Mouse (Mus musculus) embryonic facial prominence, embryonic 14.5 days (tissue): ENCODE results near the gene Zbtb18. TPM values are rescaled to one million over a fixed set of nuclear protein-coding genes. Genes with fewer than 3 reads are reported as not detected.

Experiments
- ATAC-seq: fragments of 200-750 bp; cut with Nextera tagmentation; 2 replicates; pipeline ENCODE4 v1.8.0; 2017; ENCODE audit warnings: low read depth, moderate number of reproducible peaks, moderate TSS enrichment
- DNase-seq: peaks from one replicate; pipeline ENCODE4 v3.0.0-alpha.2; 2015; ENCODE audit warnings: low spot score
- H3K27ac ChIP-seq: fragments of 300-500 bp; sonication (generic); replicated peaks from 2 replicates; pipeline ENCODE4 v1.5.1; 2014; ENCODE audit warnings: low read depth, mild to moderate bottlenecking, low read length, moderate library complexity
- H3K27me3 ChIP-seq: fragments of 300-500 bp; sonication (generic); replicated peaks from 2 replicates; pipeline ENCODE4 v1.6.1; 2014; ENCODE audit warnings: low read length; ENCODE audit not compliant: control insufficient read depth, insufficient read depth
- H3K36me3 ChIP-seq: fragments of 300-500 bp; sonication (generic); 2 replicates; pipeline ENCODE4 v1.6.1; 2014; ENCODE audit warnings: low read length, mixed read lengths; ENCODE audit not compliant: control insufficient read depth, insufficient read depth
- H3K4me1 ChIP-seq: fragments of 300-500 bp; sonication (generic); 2 replicates; pipeline ENCODE4 v1.6.1; 2014; ENCODE audit warnings: antibody characterized with exemption, low read length; ENCODE audit not compliant: control insufficient read depth, insufficient read depth
- H3K4me2 ChIP-seq: fragments of 300-500 bp; sonication (generic); 2 replicates; pipeline ENCODE4 v1.6.1; 2014; ENCODE audit warnings: low read depth, mild to moderate bottlenecking, low read length, moderate library complexity, mixed read lengths
- H3K4me3 ChIP-seq: fragments of 300-500 bp; sonication (generic); 2 replicates; pipeline ENCODE4 v1.5.1; 2014; ENCODE audit warnings: low read depth, mild to moderate bottlenecking, low read length
- H3K9ac ChIP-seq: fragments of 300-500 bp; sonication (generic); 2 replicates; pipeline ENCODE4 v1.6.1; 2014; ENCODE audit warnings: low read depth, mild to moderate bottlenecking, low read length, moderate library complexity, mixed read lengths
- H3K9me3 ChIP-seq: fragments of 300-500 bp; sonication (generic); 2 replicates; pipeline ENCODE4 v1.6.1; 2016; ENCODE audit warnings: low read length; ENCODE audit not compliant: control insufficient read depth
- WGBS: fragments of 180-500 bp; shearing (Covaris S2); extraction: QIAGEN DNeasy Blood & Tissue Kit; methylation state at CpG from one replicate; pipeline ENCODE4 v1.1.7; 2014; 5-methylcytosine and 5-hydroxymethylcytosine counted together
- polyA plus RNA-seq: library from polyadenylated mRNA; unstranded; fragments of >200 nt; fragmentation: Nextera tagmentation; extraction: Ambion mirVana; gene quantifications from 2 replicates; pipeline ENCODE4 v1.2.1, GENCODE M21; 2014

Gene Zbtb18
- polyA plus RNA-seq, 1 experiment from 2014 or later = 7.0 TPM

GRCm38 (mm10) chr1:177479356-177480004 is 37.3 kb downstream of the Zbtb18 start:
- Histone ChIP-seq H3K4me2 (no peak overlapping the region), H3K4me1 (no peaks in the 10 kb centered on the region), H3K27ac (peak overlapping the region; percentile 39; the same call in 1 of the 2 replicates), H3K36me3 (no peaks in the 10 kb centered on the region), H3K9ac (no peak overlapping the region), H3K9me3 (no peaks in the 10 kb centered on the region), H3K4me3 (no peak overlapping the region), H3K27me3 (no peaks in the 10 kb centered on the region)
- DNase-seq (peak; percentile 87), ATAC-seq (peak; percentile 90)
- 55% methylated on average over 10 of the region's 10 CpGs for WGBS

GRCm38 (mm10) chr1:177483612-177484011 is 41.5 kb downstream of the Zbtb18 start:
- ATAC-seq (no peak), DNase-seq (no peak)
- H3K4me3 ChIP-seq = no peak overlapping the region
- no peak overlapping the region for H3K4me2 ChIP-seq
- H3K36me3 ChIP-seq = no peaks in the 10 kb centered on the region
- no peaks in the 10 kb centered on the region for H3K9me3 ChIP-seq
- H3K27me3 ChIP-seq = no peaks in the 10 kb centered on the region
- WGBS = 85% methylated on average over 2 of the region's 2 CpGs
- H3K9ac ChIP-seq = no peak overlapping the region
- H3K4me1 ChIP-seq = no peaks in the 10 kb centered on the region
- H3K27ac ChIP-seq = no peak overlapping the region

- Histone ChIP-seq H3K4me2 (no peak overlapping the region), H3K36me3 (no peaks in the 10 kb centered on the region), H3K9me3 (no peaks in the 10 kb centered on the region), H3K4me1 (no peaks in the 10 kb centered on the region), H3K9ac (no peak overlapping the region), H3K4me3 (no peak overlapping the region), H3K27ac (no peak overlapping the region), H3K27me3 (no peaks in the 10 kb centered on the region)
- WGBS = 69% methylated on average over 7 of the region's 7 CpGs
- DNase-seq (no peak), ATAC-seq (no peak)
Measured at GRCm38 (mm10) chr1:177484280-177484679, 42.1 kb downstream of the Zbtb18 start.

- WGBS = 41% methylated on average over 7 of the region's 7 CpGs
- Histone ChIP-seq H3K36me3 (no peaks in the 10 kb centered on the region), H3K9ac (no peak overlapping the region), H3K4me2 (no peak overlapping the region), H3K4me3 (no peak overlapping the region), H3K4me1 (no peaks in the 10 kb centered on the region), H3K27me3 (no peaks in the 10 kb centered on the region), H3K9me3 (no peaks in the 10 kb centered on the region), H3K27ac (no peak overlapping the region)
- DNase-seq (no peak), ATAC-seq (no peak)
Measured at GRCm38 (mm10) chr1:177484680-177485079, 42.5 kb downstream of the Zbtb18 start.

- H3K36me3 ChIP-seq = no peaks in the 10 kb centered on the region
- no peaks in the 10 kb centered on the region for H3K4me1 ChIP-seq
- H3K4me2 ChIP-seq = no peak overlapping the region
- H3K27ac ChIP-seq = no peak overlapping the region
- DNase-seq (no peak), ATAC-seq (no peak)
- H3K9ac ChIP-seq = no peak overlapping the region
- no peak overlapping the region for H3K4me3 ChIP-seq
- no peaks in the 10 kb centered on the region; the same call in 1 of the 2 replicates for H3K27me3 ChIP-seq
- 60% methylated on average over 7 of the region's 7 CpGs for WGBS
- H3K9me3 ChIP-seq = no peaks in the 10 kb centered on the region
Measured at GRCm38 (mm10) chr1:177489844-177490243, 47.7 kb downstream of the Zbtb18 start.

- Histone ChIP-seq H3K36me3 (no peaks in the 10 kb centered on the region), H3K9ac (no peak overlapping the region), H3K27ac (no peak overlapping the region), H3K27me3 (no peaks in the 10 kb centered on the region; the same call in 1 of the 2 replicates), H3K4me3 (no peak overlapping the region), H3K4me1 (no peaks in the 10 kb centered on the region), H3K4me2 (no peak overlapping the region), H3K9me3 (no peaks in the 10 kb centered on the region)
- no peak for ATAC-seq
- 59% methylated on average over 4 of the region's 4 CpGs for WGBS
- DNase-seq = no peak
Measured at GRCm38 (mm10) chr1:177490808-177491207, 48.7 kb downstream of the Zbtb18 start.

GRCm38 (mm10) chr1:177491280-177491679 is 49.1 kb downstream of the Zbtb18 start:
- ATAC-seq = no peak
- WGBS = 71% methylated on average over 8 of the region's 8 CpGs
- no peak for DNase-seq
- Histone ChIP-seq H3K9me3 (no peaks in the 10 kb centered on the region), H3K36me3 (no peaks in the 10 kb centered on the region), H3K4me3 (no peak overlapping the region), H3K4me2 (no peak overlapping the region), H3K9ac (no peak overlapping the region), H3K27ac (no peak overlapping the region), H3K4me1 (no peaks in the 10 kb centered on the region), H3K27me3 (no peaks in the 10 kb centered on the region; the same call in 1 of the 2 replicates)

GRCm38 (mm10) chr1:177494306-177494705 is 52.2 kb downstream of the Zbtb18 start:
- DNase-seq (no peak), ATAC-seq (no peak)
- H3K4me3 ChIP-seq = no peak overlapping the region
- H3K4me2 ChIP-seq = no peak overlapping the region
- H3K9ac ChIP-seq = no peak overlapping the region
- H3K9me3 ChIP-seq = no peaks in the 10 kb centered on the region
- WGBS = 78% methylated on average over 8 of the region's 8 CpGs
- H3K27me3 ChIP-seq = no peaks in the 10 kb centered on the region; the same call in 1 of the 2 replicates
- no peak overlapping the region for H3K27ac ChIP-seq
- H3K4me1 ChIP-seq = no peaks in the 10 kb centered on the region
- no peaks in the 10 kb centered on the region for H3K36me3 ChIP-seq

- no peaks in the 10 kb centered on the region for H3K9me3 ChIP-seq
- H3K36me3 ChIP-seq = no peaks in the 10 kb centered on the region
- ATAC-seq = no peak
- H3K4me1 ChIP-seq = no peaks in the 10 kb centered on the region
- peak overlapping the region; percentile 0; the same call in 1 of the 2 replicates for H3K4me2 ChIP-seq
- no peak overlapping the region for H3K4me3 ChIP-seq
- DNase-seq = no peak
- 53% methylated on average over 9 of the region's 9 CpGs for WGBS
- no peaks in the 10 kb centered on the region; the same call in 1 of the 2 replicates for H3K27me3 ChIP-seq
- H3K9ac ChIP-seq = no peak overlapping the region
- H3K27ac ChIP-seq = no peak overlapping the region
Measured at GRCm38 (mm10) chr1:177494913-177495542, 52.9 kb downstream of the Zbtb18 start.
